In the genomic region with DNA sequence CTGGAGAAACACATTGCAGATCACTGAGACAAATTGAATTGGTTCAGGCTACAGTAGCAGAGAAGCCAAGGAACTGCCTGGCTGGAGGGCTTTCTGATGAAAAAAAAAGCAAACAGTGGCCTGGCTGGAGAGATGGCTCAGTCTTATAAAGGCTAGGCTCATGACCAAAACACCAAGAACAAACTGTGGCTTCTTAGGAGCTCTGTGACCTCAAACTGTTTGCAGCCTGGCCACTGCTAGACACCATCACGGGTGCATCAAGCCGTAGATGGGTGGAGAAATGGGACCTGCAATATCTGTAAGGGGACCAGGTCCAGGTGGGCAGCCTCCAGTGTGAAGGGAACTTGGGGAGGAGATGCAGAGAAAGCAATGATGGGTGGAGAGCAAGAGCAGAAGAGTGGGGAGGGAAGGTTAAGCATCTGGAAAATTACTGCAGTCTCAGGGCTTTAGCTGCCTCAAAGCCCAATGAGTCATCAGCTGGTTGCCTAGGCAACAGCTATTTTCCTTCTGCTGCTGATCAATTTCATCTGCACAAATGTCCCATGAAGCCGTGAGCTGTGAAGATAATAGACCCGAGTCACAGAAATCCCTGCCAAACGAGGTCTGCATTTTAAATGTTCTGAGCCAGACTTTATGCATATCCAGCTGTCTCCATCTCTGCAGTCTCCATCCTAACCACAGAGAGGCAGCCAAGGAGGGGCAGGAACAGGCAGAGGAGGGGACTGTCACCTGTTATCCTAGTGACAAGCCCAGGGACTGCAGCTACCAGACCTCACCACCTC, we compare ENCODE assay signal across 8 mouse cellular contexts.
A peak's percentile ranks its signal among the peaks of the same experiment; 100 is the strongest.
DNase-seq lines count a peak whose midpoint lies in the region; ATAC-seq and TF ChIP-seq lines count a peak whose summit lies in the region.

No protein-coding gene starts in this region.

- no peak overlapping the region for H3K9ac ChIP-seq in CH12.LX (ENCODE audit: insufficient read depth, low read depth)
- no peak overlapping the region for H3K9ac ChIP-seq in heart, embryonic 15.5 days
- no peak overlapping the region; the same call in 1 of the 2 replicates for H3K9ac ChIP-seq in neural tube, embryonic 14.5 days (replicated peaks; ENCODE audit: low read depth, low read length)

- no peaks in the 10 kb centered on the region for H3K36me3 ChIP-seq in CH12.LX (replicated peaks in 1 of 2; ENCODE audit: control insufficient read depth in 1 of 2, insufficient read depth in 1 of 2, low read length in 1 of 2)
- no peaks in the 10 kb centered on the region for H3K36me3 ChIP-seq in forebrain, embryonic 10.5 days (replicated peaks)
- H3K36me3 ChIP-seq in heart, embryonic 15.5 days = no peaks in the 10 kb centered on the region
- no peaks in the 10 kb centered on the region for H3K36me3 ChIP-seq in neural tube, embryonic 14.5 days (ENCODE audit: control insufficient read depth, insufficient read depth, low read length)

- H3K4me3 ChIP-seq in CH12.LX (replicated peaks in 1 of 3; ENCODE audit: low read depth in 2 of 3, low read length in 2 of 3, poor library complexity in 1 of 3) = no peak overlapping the region
- no peak overlapping the region for H3K4me3 ChIP-seq in forebrain, embryonic 10.5 days
- no peak overlapping the region for H3K4me3 ChIP-seq in heart, embryonic 15.5 days
- H3K4me3 ChIP-seq in neural tube, embryonic 14.5 days (ENCODE audit: low read depth, low read length) = no peak overlapping the region

- H3K27me3 ChIP-seq in CH12.LX (replicated peaks) = no peaks in the 10 kb centered on the region
- no peaks in the 10 kb centered on the region for H3K27me3 ChIP-seq in forebrain, embryonic 10.5 days (ENCODE audit: poor library complexity, severe bottlenecking)
- no peaks in the 10 kb centered on the region for H3K27me3 ChIP-seq in heart, embryonic 15.5 days
- H3K27me3 ChIP-seq in neural tube, embryonic 14.5 days (ENCODE audit: control insufficient read depth, insufficient read depth, low read length) = no peaks in the 10 kb centered on the region

- H3K4me2 ChIP-seq in CH12.LX (ENCODE audit: insufficient read depth, low read depth, poor library complexity, severe bottlenecking) = no peak overlapping the region
- no peak overlapping the region for H3K4me2 ChIP-seq in heart, embryonic 15.5 days
- no peak overlapping the region for H3K4me2 ChIP-seq in neural tube, embryonic 14.5 days (ENCODE audit: low read depth, low read length)

- no peaks in the 10 kb centered on the region for H3K79me2 ChIP-seq in CH12.LX (replicated peaks; ENCODE audit: control insufficient read depth, extremely low read depth, insufficient read depth, poor library complexity, severe bottlenecking)

- no peak overlapping the region for H3K27ac ChIP-seq in CH12.LX (ENCODE audit: insufficient read depth, low read depth)
- H3K27ac ChIP-seq in forebrain, embryonic 10.5 days = peak overlapping the region; percentile 45; the same call in 1 of the 2 replicates
- peak overlapping the region; percentile 47 for H3K27ac ChIP-seq in heart, embryonic 15.5 days
- peak overlapping the region; percentile 81 for H3K27ac ChIP-seq in neural tube, embryonic 14.5 days (ENCODE audit: low read depth, low read length)

- ATAC-seq in heart, embryonic 15.5 days (replicated peaks; ENCODE audit: insufficient number of reproducible peaks, insufficient read depth, low FRiP score, low read depth) = peak; percentile 53
- peak; percentile 94 for ATAC-seq in neural tube, embryonic 14.5 days (ENCODE audit: low read depth)

- TF ChIP-seq POLR2A in CH12.LX (IDR thresholded peaks at IDR 0.05; ENCODE audit: low read depth, low read length) = no peak

- peaks cover 9 to 37% of the 10 kb centered on the region in 2 experiments; a peak in 3 of 4 replicates for H3K4me1 ChIP-seq in CH12.LX (ENCODE audit: control insufficient read depth in 1 of 2, insufficient read depth in 2 of 2)
- H3K4me1 ChIP-seq in forebrain, embryonic 10.5 days = peaks cover 13% of the 10 kb centered on the region
- H3K4me1 ChIP-seq in heart, embryonic 15.5 days (replicated peaks) = peaks cover 4% of the 10 kb centered on the region
- peaks cover 9% of the 10 kb centered on the region for H3K4me1 ChIP-seq in neural tube, embryonic 14.5 days (ENCODE audit: control insufficient read depth, insufficient read depth, low read length)

- peak in 1 of 2 experiments; percentile 51; a peak in 2 of 4 replicates for TF ChIP-seq CTCF in CH12.LX (conservative IDR thresholded peaks at IDR 0.05 in 1 of 2, IDR thresholded peaks at IDR 0.05 in 1 of 2; ENCODE audit: low read depth in 2 of 2, low read length in 2 of 2)

- TF ChIP-seq RAD21 in CH12.LX (IDR thresholded peaks at IDR 0.05; ENCODE audit: low read depth, low read length) = no peak; the same call in none of the 2 replicates

- H3K9me3 ChIP-seq in CH12.LX (replicated peaks; ENCODE audit: low read length) = no peaks in the 10 kb centered on the region
- H3K9me3 ChIP-seq in forebrain, embryonic 10.5 days = no peaks in the 10 kb centered on the region
- H3K9me3 ChIP-seq in heart, embryonic 15.5 days (replicated peaks) = no peaks in the 10 kb centered on the region
- no peaks in the 10 kb centered on the region for H3K9me3 ChIP-seq in neural tube, embryonic 14.5 days (ENCODE audit: control insufficient read depth, low read length)

- in situ Hi-C loops in CH12.LX (cut with MboI; ENCODE audit: low pct_ligation_motif_present, low pct_unique_long_range_greater_than_20kb, low sequenced_read_pairs) = no loop called here

- TF ChIP-seq EP300 in CH12.LX (IDR thresholded peaks at IDR 0.05; ENCODE audit: low read length) = no peak

- 53% methylated on average over 5 of the region's 5 CpGs for WGBS in forebrain, embryonic 10.5 days
- 53% methylated on average over 5 of the region's 5 CpGs for WGBS in heart, embryonic 15.5 days
- 20% methylated on average over 5 of the region's 5 CpGs for WGBS in neural tube, embryonic 14.5 days

- dilution Hi-C loops in CH12.LX (cut with MboI; ENCODE audit: extremely low pct_ligation_motif_present, extremely low pct_unique_long_range_greater_than_20kb, low sequenced_read_pairs) = no loop called here

- DNase-seq in 3134 (ENCODE audit: extremely low read depth, insufficient read length, low spot score) (peak; percentile 40), CH12.LX (ENCODE audit: extremely low read depth) (peak; percentile 69)
- DNase-seq in forebrain, embryonic 10.5 days (ENCODE audit: extremely low spot score, low spot score) = peak; percentile 24
- DNase-seq in layer of hippocampus, postnatal 14 days (ENCODE audit: low spot score in 2 of 2) = peak; percentile 67 to 83
- DNase-seq in T-cell, adult 2 months (ENCODE audit: low spot score) = no peak
- DNase-seq in natural killer cell, adult 2 months (ENCODE audit: low spot score in 2 of 2) = no peak

TF ChIP-seq in CH12.LX, 34 proteins besides CTCF, POLR2A, EP300 and RAD21:
- TF ChIP-seq MYC (IDR thresholded peaks at IDR 0.05; ENCODE audit: low read depth, low read length) = no peak
- no peak for TF ChIP-seq ZKSCAN1 (IDR thresholded peaks at IDR 0.05; ENCODE audit: borderline replicate concordance, low read depth, low read length)
- no peak for TF ChIP-seq RCOR1 (conservative IDR thresholded peaks at IDR 0.05; ENCODE audit: low read depth, low read length)
- no peak for TF ChIP-seq ZC3H11A (IDR thresholded peaks at IDR 0.05; ENCODE audit: low read depth, low read length)
- TF ChIP-seq MAZ (IDR thresholded peaks at IDR 0.05; ENCODE audit: low read depth, low read length) = no peak
- no peak for TF ChIP-seq MAFK (IDR thresholded peaks at IDR 0.05; ENCODE audit: insufficient replicate concordance, low read length)
- TF ChIP-seq BHLHE40 (IDR thresholded peaks at IDR 0.05; ENCODE audit: low read depth, low read length) = no peak

Comparison
In these comparisons a context has a peak if more than half of its experiments do, and no peak if none do; other contexts are left out.
1. DNase-seq: peak in 3134 (single experiment), CH12.LX (single experiment), forebrain, embryonic 10.5 days (single experiment) and layer of hippocampus, postnatal 14 days (2 of 2); none in T-cell, adult 2 months (single experiment) and natural killer cell, adult 2 months (0 of 2).